Mouse (Mus musculus) right cerebral cortex, postnatal 36 days (tissue): Measurements from ENCODE around the gene Cdca4.
A peak's percentile ranks its signal among the peaks of the same experiment; 100 is the strongest.

Experiments
- DNase-seq, 2 experiments: peaks; one replicate each; pipeline ENCODE4 v3.0.0; 2022; ENCODE audit warnings: low spot score in 2 of 2, mixed read lengths in 1 of 2

Gene Cdca4

DNA sequence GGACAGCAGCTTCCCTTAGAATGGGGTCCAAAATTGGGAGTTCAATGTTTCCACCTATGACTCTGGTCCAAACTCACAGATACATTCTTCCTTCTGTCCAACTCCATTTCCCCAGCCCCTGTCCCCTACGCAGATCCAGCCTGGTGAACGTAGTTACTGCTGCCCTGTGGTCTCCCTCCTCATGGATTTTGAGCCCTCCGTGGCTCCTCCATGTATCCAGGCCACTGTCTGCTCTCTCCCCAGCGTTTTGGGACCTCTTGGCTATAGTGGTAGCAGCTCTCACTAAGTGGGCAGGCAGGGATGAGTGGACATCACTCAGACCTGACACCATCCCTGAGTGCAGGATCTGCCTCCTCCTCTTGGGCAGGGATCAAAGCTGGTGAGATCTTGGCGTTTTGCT is 30.5 kb downstream of the Cdca4 start:
- no peak for DNase-seq

DNA sequence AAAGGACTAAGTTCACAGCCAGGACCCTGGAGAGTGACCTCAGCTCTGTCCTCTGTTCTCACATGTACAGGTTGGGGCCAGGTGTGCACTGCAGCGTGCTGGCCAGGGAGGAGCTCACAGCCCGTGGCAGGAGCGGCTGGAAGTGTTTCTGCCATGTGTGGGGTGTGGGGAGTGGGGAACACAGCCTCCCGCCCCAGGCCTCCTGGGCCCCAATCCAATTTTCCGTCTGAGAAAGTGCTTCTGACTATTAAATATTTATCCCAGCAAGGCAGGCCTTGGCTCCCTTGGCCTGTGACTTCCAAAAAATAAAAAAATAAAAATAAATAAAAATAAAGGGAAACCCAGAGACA is 30.9 kb downstream of the Cdca4 start:
- no peak for DNase-seq

GRCm38 (mm10) chr12:112797672-112798331 is 31.4 kb downstream of the Cdca4 start:
- DNase-seq: peak; percentile 52 to 63

- DNase-seq: no peak
Observed at GRCm38 (mm10) chr12:112796551-112797510, 32.4 kb downstream of the Cdca4 start.

GRCm38 (mm10) chr12:112795466-112796104 is 33.6 kb downstream of the Cdca4 start:
- no peak for DNase-seq

DNA sequence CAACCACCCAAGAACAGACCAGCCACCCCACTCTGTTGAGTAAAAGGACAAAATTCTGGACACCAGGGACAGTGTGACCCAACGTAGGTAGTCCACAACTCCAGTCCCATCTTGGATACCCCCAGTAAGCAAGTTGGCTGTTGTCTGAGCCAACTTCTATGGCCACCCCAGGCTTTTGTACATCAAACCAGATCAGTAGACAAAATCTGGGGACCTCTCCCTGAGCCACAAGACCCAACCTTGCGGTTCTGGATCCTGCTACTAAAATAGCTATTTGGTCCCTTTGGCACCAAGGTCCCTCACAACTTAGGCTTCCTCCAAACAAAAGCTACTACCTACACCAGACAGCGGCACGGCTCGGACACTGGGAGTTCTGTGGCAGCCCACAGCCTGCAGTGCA is 34.2 kb downstream of the Cdca4 start:
- DNase-seq: no peak

GRCm38 (mm10) chr12:112794356-112794816 is 34.8 kb downstream of the Cdca4 start:
- no peak for DNase-seq

DNA sequence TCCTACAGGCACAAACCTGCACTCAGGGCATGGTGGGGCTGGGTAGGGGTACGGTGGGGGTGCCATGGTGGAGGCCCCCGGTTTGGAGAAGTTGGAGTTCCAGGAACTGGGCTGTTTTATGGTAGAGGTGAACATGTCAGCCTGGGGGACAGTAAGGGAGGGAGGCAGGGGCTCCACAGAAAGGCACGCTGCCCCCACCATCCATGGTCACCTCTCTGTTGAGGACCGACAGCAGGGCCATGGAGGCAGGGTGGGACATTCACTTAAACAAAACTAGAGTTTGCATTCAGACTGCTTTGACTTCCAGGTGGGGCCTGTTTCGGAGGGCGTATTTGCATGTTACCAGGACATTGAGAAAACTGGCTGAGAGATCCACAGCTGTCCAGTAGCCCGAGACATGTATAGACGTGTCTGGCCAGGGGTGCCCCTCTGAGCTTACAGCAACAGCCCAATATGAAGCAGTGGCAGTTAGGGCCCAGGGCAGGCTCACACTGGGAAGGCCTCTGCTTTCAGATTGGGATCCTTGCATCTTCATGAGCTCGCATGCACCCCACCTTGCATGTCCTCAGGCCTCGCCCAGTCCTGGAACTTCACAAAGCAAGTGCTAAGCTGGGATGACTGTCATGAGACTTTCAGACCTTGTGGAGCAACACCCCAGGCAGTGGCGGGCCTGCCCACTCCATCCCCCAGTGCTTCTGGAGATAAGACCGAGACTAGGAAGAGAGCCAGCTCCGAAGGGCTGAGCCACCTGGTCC is 35.4 kb downstream of the Cdca4 start:
- no peak for DNase-seq

GRCm38 (mm10) chr12:112791026-112791425 is 38.2 kb downstream of the Cdca4 start:
- DNase-seq: no peak

- DNase-seq: no peak
Observed at GRCm38 (mm10) chr12:112774481-112774880, 54.7 kb downstream of the Cdca4 start.

DNA sequence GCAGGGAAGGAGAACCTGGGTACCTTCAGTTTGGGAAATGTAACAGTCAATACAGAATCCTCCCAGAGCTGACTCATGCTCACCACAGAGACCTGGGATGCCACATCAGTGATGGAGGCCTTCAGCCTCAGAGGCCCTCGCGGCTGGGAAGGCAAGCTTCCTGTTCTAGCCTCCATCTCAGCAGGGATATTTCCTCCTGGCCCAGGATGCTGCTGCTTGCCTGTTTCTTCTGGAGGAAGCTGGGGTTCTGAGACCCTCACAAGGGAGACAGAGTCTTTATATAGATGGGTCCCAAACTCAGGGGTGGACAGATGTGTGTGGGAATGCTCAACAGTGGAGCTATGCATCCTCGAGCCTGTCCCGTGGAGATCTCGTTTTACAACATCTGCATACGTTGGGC is 55.2 kb downstream of the Cdca4 start:
- DNase-seq: no peak

DNA sequence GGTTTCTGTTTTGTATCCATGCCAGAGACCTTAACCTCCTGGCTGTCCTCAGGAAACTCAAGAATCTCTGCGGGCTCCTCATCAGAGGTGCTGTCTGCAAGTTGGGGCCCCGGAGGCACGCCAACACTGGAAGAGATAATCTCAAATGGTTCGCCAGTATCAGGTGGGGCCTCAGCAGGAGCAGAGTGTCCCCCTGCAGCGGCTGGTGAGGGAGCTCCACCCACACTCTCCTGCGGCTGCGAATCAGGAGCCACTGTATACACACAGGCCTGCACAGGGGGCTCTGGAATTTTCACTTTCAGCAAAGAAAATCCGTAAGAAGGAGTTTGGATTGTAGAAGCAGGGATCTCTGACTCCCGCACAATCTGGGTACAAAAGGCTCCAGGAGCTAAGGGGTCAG is 55.9 kb downstream of the Cdca4 start:
- no peak for DNase-seq

DNA sequence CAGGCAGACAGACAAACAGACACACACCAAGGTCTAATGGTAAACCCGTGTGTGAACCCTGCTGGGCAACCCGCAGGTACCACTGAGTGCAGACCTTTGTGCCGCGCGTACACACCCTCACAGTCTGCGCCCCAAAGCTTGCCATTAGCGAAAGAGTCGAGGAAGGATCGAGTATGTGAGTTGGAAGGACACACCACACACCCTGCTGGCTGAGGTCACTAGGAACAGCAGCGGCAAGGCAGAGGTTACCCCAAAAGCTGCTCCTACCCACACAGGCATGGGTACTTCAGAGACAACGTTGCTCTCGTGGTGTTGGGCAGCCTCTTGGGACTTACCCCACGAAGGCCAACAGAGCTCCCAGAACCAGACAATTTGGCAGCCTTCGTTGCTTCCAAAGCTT is 56.9 kb downstream of the Cdca4 start:
- no peak for DNase-seq

DNA sequence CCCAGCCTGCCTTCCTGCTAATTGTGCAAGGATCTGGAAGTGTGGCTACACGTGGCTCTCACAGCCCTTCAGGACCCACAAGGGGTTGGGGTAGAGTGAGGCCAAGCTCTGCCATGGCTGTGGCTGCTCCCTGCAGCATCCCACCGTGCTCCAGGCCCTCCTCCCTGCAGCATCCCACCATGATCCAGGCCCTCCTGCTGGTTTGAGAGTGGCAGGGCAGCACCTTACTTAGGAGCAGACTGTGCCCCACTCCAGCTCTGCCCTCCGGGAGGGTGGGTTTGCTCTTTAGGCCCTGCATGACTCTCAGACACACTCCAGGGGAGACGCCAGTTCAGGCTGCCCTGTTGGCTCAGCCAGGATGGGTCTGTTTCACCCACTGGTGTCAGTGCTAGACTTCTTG is 58.8 kb downstream of the Cdca4 start:
- no peak for DNase-seq
